Comparison of ENCODE assay signal across 8 mouse cellular contexts in the genomic region with DNA sequence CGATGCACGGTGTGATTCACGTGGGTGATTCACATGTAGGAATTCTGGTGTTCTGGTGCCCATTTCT. TPM values are rescaled to one million over a fixed set of nuclear protein-coding genes. Genes with fewer than 3 reads are reported as not detected.
DNase-seq lines count a peak whose midpoint lies in the region; ATAC-seq and TF ChIP-seq lines count a peak whose summit lies in the region.

Gene Aloxe3 (plus strand): TSS at position 45 of the 67 bp plus-strand sequence.

- H3K4me3 ChIP-seq in kidney, embryonic 14.5 days (ENCODE audit: low read length), result peak within 1 kb of the TSS; percentile 52
- H3K4me3 ChIP-seq in bone marrow, adult 2 months (replicated peaks; ENCODE audit: control insufficient read depth, low read depth, low read length), result peak within 1 kb of the TSS; percentile 69
- peak within 1 kb of the TSS; percentile 51 for H3K4me3 ChIP-seq in hindbrain, embryonic 11.5 days (ENCODE audit: low read depth, low read length)
- peak within 1 kb of the TSS; percentile 61 for H3K4me3 ChIP-seq in midbrain, embryonic 11.5 days (ENCODE audit: low read depth, low read length)

- H3K4me2 ChIP-seq in kidney, embryonic 14.5 days (replicated peaks; ENCODE audit: low read depth, low read length), result peak within 1 kb of the TSS; percentile 77
- H3K4me2 ChIP-seq in hindbrain, embryonic 11.5 days (replicated peaks; ENCODE audit: low read depth, low read length), result peak within 1 kb of the TSS; percentile 77
- peak within 1 kb of the TSS; percentile 91 for H3K4me2 ChIP-seq in midbrain, embryonic 11.5 days

- H3K27me3 ChIP-seq in kidney, embryonic 14.5 days (ENCODE audit: control insufficient read depth, insufficient read depth, low read length), result no peaks in the 10 kb centered on the region
- peaks cover 13% of the 10 kb centered on the region for H3K27me3 ChIP-seq in hindbrain, embryonic 11.5 days (ENCODE audit: control insufficient read depth, insufficient read depth, low read length)
- peaks cover 4% of the 10 kb centered on the region for H3K27me3 ChIP-seq in midbrain, embryonic 11.5 days (ENCODE audit: control insufficient read depth, insufficient read depth, low read length)

- 0 out of 2 replicates have a peak within 1 kb of the TSS, but pooled peaks have one; percentile 10 for H3K27ac ChIP-seq in kidney, embryonic 14.5 days (ENCODE audit: low read depth, low read length)
- H3K27ac ChIP-seq in bone marrow, adult 2 months (ENCODE audit: control insufficient read depth, insufficient read depth, low read depth, low read length, poor library complexity), result peak within 1 kb of the TSS; percentile 1; the same call in 1 of the 2 replicates
- no peak within 1 kb of the TSS for H3K27ac ChIP-seq in hindbrain, embryonic 11.5 days (ENCODE audit: low read depth, low read length)
- no peak within 1 kb of the TSS for H3K27ac ChIP-seq in midbrain, embryonic 11.5 days (ENCODE audit: low read depth, low read length)

- TF ChIP-seq POLR2A in bone marrow, adult 2 months (IDR thresholded peaks at IDR 0.05; ENCODE audit: borderline replicate concordance, control insufficient read depth, low read depth, low read length), result no peak

- no peaks in the 10 kb centered on the region for H3K36me3 ChIP-seq in kidney, embryonic 14.5 days (ENCODE audit: control insufficient read depth, insufficient read depth, low read length)
- H3K36me3 ChIP-seq in hindbrain, embryonic 11.5 days (ENCODE audit: control insufficient read depth, insufficient read depth, low read length), result no peaks in the 10 kb centered on the region
- no peaks in the 10 kb centered on the region for H3K36me3 ChIP-seq in midbrain, embryonic 11.5 days (ENCODE audit: control insufficient read depth, insufficient read depth, low read length)

- no peaks in the 10 kb centered on the region for H3K9me3 ChIP-seq in kidney, embryonic 14.5 days (ENCODE audit: control insufficient read depth, low read length)
- H3K9me3 ChIP-seq in hindbrain, embryonic 11.5 days (ENCODE audit: control insufficient read depth, low read length), result no peaks in the 10 kb centered on the region
- no peaks in the 10 kb centered on the region for H3K9me3 ChIP-seq in midbrain, embryonic 11.5 days (ENCODE audit: control insufficient read depth, low read length)

- WGBS in kidney, embryonic 14.5 days, result 3% methylated on average over 3 of the region's 3 CpGs
- WGBS in bone marrow, adult 2 months, result under 1% methylated on average over 3 of the region's 3 CpGs
- WGBS in hindbrain, embryonic 11.5 days, result 6% methylated on average over 3 of the region's 3 CpGs
- 9% methylated on average over 3 of the region's 3 CpGs for WGBS in midbrain, embryonic 11.5 days

- peak within 1 kb of the TSS; percentile 56; the same call in 1 of the 2 replicates for H3K9ac ChIP-seq in kidney, embryonic 14.5 days (ENCODE audit: low read depth, low read length)
- peak within 1 kb of the TSS; percentile 46; the same call in 1 of the 2 replicates for H3K9ac ChIP-seq in hindbrain, embryonic 11.5 days (ENCODE audit: low read depth, low read length)
- H3K9ac ChIP-seq in midbrain, embryonic 11.5 days (ENCODE audit: low read length), result peak within 1 kb of the TSS; percentile 62

- peaks cover 14% of the 10 kb centered on the region; the same call in 1 of the 2 replicates for H3K4me1 ChIP-seq in kidney, embryonic 14.5 days (ENCODE audit: control insufficient read depth, insufficient read depth, low read length)
- H3K4me1 ChIP-seq in bone marrow, adult 2 months (ENCODE audit: control insufficient read depth, insufficient read depth, low read length), result peaks cover 1% of the 10 kb centered on the region; the same call in 1 of the 2 replicates
- peaks cover 14% of the 10 kb centered on the region; the same call in 1 of the 2 replicates for H3K4me1 ChIP-seq in hindbrain, embryonic 11.5 days (replicated peaks; ENCODE audit: control insufficient read depth, insufficient read depth, low read length)
- peaks cover 22% of the 10 kb centered on the region for H3K4me1 ChIP-seq in midbrain, embryonic 11.5 days (ENCODE audit: control insufficient read depth, insufficient read depth, low read length)

- DNase-seq in kidney, postnatal 36 days, result no peak
- no peak for DNase-seq in hindbrain, embryonic 11.5 days (ENCODE audit: low spot score)
- DNase-seq in midbrain, embryonic 11.5 days (ENCODE audit: low spot score, missing footprints), result no peak
- DNase-seq in adrenal gland, postnatal 4 days (ENCODE audit: low spot score in 2 of 2), result no peak
- DNase-seq in kidney, adult 9 months, result no peak
- no peak for DNase-seq in spleen, postnatal 14 days (ENCODE audit: low spot score in 2 of 2)

- no peak for ATAC-seq in kidney, embryonic 14.5 days (ENCODE audit: low FRiP score, low TSS enrichment)
- no peak for ATAC-seq in hindbrain, embryonic 11.5 days (ENCODE audit: low FRiP score)
- ATAC-seq in midbrain, embryonic 11.5 days (ENCODE audit: low FRiP score), result no peak

- no peak for TF ChIP-seq CTCF in bone marrow, adult 2 months (IDR thresholded peaks at IDR 0.05; ENCODE audit: control insufficient read depth, insufficient read depth, low read length)

RNA-seq across cellular contexts. Expression of gene Aloxe3, which starts in this region (rescaled TPM):
- polyA plus RNA-seq in kidney, embryonic 14.5 days (2014; fragmentation: Nextera tagmentation; extraction: Ambion mirVana), result 0.54 and 1.1 TPM in 2 replicates
- 0.82 TPM in 1 of 2 replicates, not detected in the other for polyA plus RNA-seq in bone marrow, adult 2 months (2011; ENCODE audit: insufficient read depth, insufficient read length, low replicate concordance, missing spikeins)
- 0.06 and 0.40 TPM in 2 replicates for polyA plus RNA-seq in hindbrain, embryonic 11.5 days (2014; fragmentation: Nextera tagmentation; extraction: Ambion mirVana)
- 0.15 and 0.74 TPM in 2 replicates for polyA plus RNA-seq in midbrain, embryonic 11.5 days (2014; fragmentation: Nextera tagmentation; extraction: Ambion mirVana)
- total RNA-seq in adrenal gland, postnatal 4 days (2021), result under 1 TPM; 0.67 to 0.73 TPM

Comparison
In these comparisons a context has a peak if more than half of its experiments do, and no peak if none do; other contexts are left out.
1. H3K27ac ChIP-seq: peak in kidney, embryonic 14.5 days (single experiment) and bone marrow, adult 2 months (single experiment); none in hindbrain, embryonic 11.5 days (single experiment) and midbrain, embryonic 11.5 days (single experiment).
2. Peak in every context shown above with its lines, with median percentiles within 50 percentile points of each other: H3K4me2 ChIP-seq, H3K4me3 ChIP-seq and H3K9ac ChIP-seq.